Mouse (Mus musculus): ENCODE data around the gene Ranbp10.

DNA sequence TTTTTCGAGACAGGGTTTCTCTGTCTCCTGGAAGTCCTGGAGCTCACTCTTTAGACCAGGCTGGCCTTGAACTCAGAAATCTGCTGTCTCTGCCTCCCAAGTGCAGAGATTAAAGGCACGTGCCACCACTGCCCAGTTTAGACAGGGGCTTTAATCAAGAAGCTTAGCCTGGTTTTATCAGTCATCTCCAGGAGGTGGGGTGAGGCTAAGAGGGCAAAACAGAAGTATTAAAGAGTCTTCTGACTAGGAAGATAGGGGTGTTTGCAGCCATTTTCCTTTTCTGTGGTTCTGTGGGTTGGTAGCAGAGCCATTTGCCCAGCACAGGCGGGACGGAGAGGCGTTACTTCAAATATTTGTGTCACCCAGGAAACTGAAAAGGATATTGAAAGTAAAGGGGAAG lies 32.2 kb upstream of the Ranbp10 start:
- TF ChIP-seq CTCF (IDR thresholded peaks at IDR 0.05; ENCODE audit: low read depth, low read length) (no peak), POLR2A (IDR thresholded peaks at IDR 0.05; ENCODE audit: extremely low read depth, insufficient read depth, low read length) (no peak)
